Mouse (Mus musculus) hindbrain, embryonic 13.5 days (tissue): ENCODE measurements around the gene Ldlr. TPM values are rescaled to one million over a fixed set of nuclear protein-coding genes. Genes with fewer than 3 reads are reported as not detected.
A peak's percentile ranks its signal among the peaks of the same experiment; 100 is the strongest.

Experiments used
- ATAC-seq: fragments of 200-750 bp; cut with Nextera tagmentation; 2 replicates; pipeline ENCODE4 v1.8.0; 2017; ENCODE audit warnings: moderate TSS enrichment; ENCODE audit not compliant: low FRiP score
- H3K27ac ChIP-seq: fragments of 300-500 bp; sonication (generic); 2 replicates; pipeline ENCODE4 v1.5.1; 2015; ENCODE audit warnings: inconsistent platforms, mild to moderate bottlenecking, moderate library complexity
- H3K27me3 ChIP-seq: fragments of 300-500 bp; sonication (generic); 2 replicates; pipeline ENCODE4 v1.6.1; 2015; ENCODE audit warnings: mild to moderate bottlenecking, inconsistent platforms
- H3K36me3 ChIP-seq: fragments of 300-500 bp; sonication (generic); 2 replicates; pipeline ENCODE4 v1.6.1; 2015; ENCODE audit warnings: mild to moderate bottlenecking, inconsistent platforms
- H3K4me1 ChIP-seq: fragments of 300-500 bp; sonication (generic); replicated peaks from 2 replicates; pipeline ENCODE4 v1.6.1; 2015; ENCODE audit warnings: inconsistent platforms
- H3K4me2 ChIP-seq: fragments of 300-500 bp; sonication (generic); 2 replicates; pipeline ENCODE4 v1.6.1; 2015; ENCODE audit warnings: inconsistent platforms, mild to moderate bottlenecking, moderate library complexity
- H3K4me3 ChIP-seq: fragments of 300-500 bp; sonication (generic); 2 replicates; pipeline ENCODE4 v1.5.1; 2015; ENCODE audit warnings: mild to moderate bottlenecking, inconsistent platforms
- H3K9ac ChIP-seq: fragments of 300-500 bp; sonication (generic); 2 replicates; pipeline ENCODE4 v1.6.1; 2015; ENCODE audit warnings: mild to moderate bottlenecking, inconsistent platforms
- H3K9me3 ChIP-seq: fragments of 300-500 bp; sonication (generic); 2 replicates; pipeline ENCODE4 v1.6.1; 2016; ENCODE audit warnings: inconsistent platforms
- WGBS: fragments of 180-500 bp; shearing (Covaris S2); methylation state at CpG from one replicate; pipeline ENCODE4 v1.1.7; 2015; 5-methylcytosine and 5-hydroxymethylcytosine counted together
- polyA plus RNA-seq: library from polyadenylated mRNA; unstranded; fragments of >200 nt; fragmentation: Nextera tagmentation; extraction: Ambion mirVana; gene quantifications from 2 replicates; pipeline ENCODE4 v1.2.1, GENCODE M21; 2015

Gene Ldlr
- polyA plus RNA-seq, 1 experiment from 2014 or later, result 12.4 TPM

DNA sequence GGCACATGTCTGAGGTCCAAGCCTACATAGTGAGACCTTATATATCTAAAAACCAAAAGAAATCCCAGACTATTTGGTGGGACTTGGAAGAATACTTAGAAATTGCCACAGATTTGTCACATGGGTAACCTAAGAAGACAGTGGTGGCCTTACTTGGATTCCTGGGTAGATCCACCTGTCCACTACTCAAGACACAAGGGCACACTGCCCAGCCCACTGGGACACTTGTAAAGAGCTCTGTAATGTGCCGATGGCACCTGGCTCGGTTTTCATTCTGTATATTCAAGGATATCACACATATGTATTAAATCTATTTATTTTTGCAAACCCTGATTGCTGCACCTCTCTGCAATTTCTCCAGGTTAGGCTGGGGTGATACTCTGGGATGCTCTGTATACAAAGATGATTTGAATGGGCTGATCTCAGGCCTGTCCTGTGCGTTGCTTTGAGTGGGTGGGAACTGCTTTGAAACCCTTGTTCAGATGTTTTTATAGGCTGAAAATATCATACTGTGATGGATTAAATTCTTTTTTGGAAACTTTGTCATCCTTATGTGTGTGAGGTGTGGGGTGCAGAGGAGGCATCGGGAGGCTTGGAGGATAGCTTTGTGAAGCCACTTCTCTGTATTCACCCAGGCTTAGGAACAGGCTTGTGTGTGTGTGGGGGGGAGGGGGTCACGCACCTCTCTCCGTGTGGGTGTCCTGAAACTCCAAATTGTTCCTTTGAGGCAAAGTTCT is 26.3 kb downstream of the Ldlr start:
- 85% methylated on average over 6 of the region's 6 CpGs for WGBS
- H3K4me3 ChIP-seq, result no peak overlapping the region
- no peak overlapping the region for H3K4me2 ChIP-seq
- peaks cover 53% of the 10 kb centered on the region for H3K36me3 ChIP-seq
- H3K4me1 ChIP-seq, result 0 out of 2 replicates have a peak, but pooled peaks cover 5% of the 10 kb centered on the region
- no peaks in the 10 kb centered on the region for H3K27me3 ChIP-seq
- H3K9me3 ChIP-seq, result no peaks in the 10 kb centered on the region
- no peak overlapping the region for H3K27ac ChIP-seq
- ATAC-seq, result no peak
- no peak overlapping the region for H3K9ac ChIP-seq

- H3K9me3 ChIP-seq, result no peaks in the 10 kb centered on the region
- 0 out of 2 replicates have a peak, but pooled peaks cover 5% of the 10 kb centered on the region for H3K4me1 ChIP-seq
- H3K4me2 ChIP-seq, result no peak overlapping the region
- ATAC-seq, result no peak
- H3K36me3 ChIP-seq, result peaks cover 45% of the 10 kb centered on the region
- no peaks in the 10 kb centered on the region for H3K27me3 ChIP-seq
- H3K27ac ChIP-seq, result no peak overlapping the region
- WGBS, result 81% methylated on average over 3 of the region's 3 CpGs
- H3K9ac ChIP-seq, result no peak overlapping the region
- H3K4me3 ChIP-seq, result no peak overlapping the region
Observed at GRCm38 (mm10) chr9:21750370-21750769, 27.1 kb downstream of the Ldlr start.

- Histone ChIP-seq H3K4me3 (no peak overlapping the region), H3K4me2 (no peak overlapping the region), H3K9me3 (no peaks in the 10 kb centered on the region), H3K9ac (no peak overlapping the region), H3K36me3 (peaks cover 35% of the 10 kb centered on the region), H3K27ac (0 out of 2 replicates have a peak overlapping the region, but pooled peaks have one; percentile 35), H3K4me1 (0 out of 2 replicates have a peak, but pooled peaks cover 5% of the 10 kb centered on the region), H3K27me3 (no peaks in the 10 kb centered on the region)
- no peak for ATAC-seq
- WGBS, result 67% methylated on average over 6 of the region's 6 CpGs
Observed at GRCm38 (mm10) chr9:21751347-21751746, 28.1 kb downstream of the Ldlr start.

DNA sequence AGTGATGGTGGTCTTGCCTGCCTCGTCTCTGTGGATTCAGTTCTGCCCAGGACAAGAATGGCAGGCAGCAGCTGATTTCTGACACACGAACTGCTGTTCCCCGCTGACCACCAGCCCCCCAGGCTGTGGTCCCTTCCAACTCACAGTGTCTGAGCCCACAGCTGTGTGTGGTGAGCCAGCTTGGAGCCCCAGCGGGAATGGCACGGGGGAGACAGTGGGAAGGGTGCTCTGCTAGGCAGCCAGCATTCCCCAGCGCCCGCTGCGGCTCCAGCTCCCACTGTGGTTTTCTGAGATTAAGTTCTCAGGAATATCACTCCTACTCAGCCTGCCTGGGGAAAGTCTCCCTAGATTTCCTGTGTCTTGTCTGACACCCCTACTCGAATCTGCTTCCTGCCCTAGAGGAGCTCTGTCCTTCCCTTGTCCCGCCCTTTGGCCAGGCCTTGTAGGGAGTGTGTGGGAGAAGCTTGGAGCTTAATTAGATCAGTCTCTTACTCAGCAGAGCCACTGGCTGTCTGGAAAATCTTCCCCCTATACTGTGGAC is 29.0 kb downstream of the Ldlr start:
- H3K4me3 ChIP-seq, result no peak overlapping the region
- H3K27ac ChIP-seq, result 0 out of 2 replicates have a peak overlapping the region, but pooled peaks have one; percentile 23
- H3K9ac ChIP-seq, result no peak overlapping the region
- WGBS, result 61% methylated on average over 10 of the region's 10 CpGs
- H3K27me3 ChIP-seq, result no peaks in the 10 kb centered on the region
- peaks cover 25% of the 10 kb centered on the region for H3K36me3 ChIP-seq
- no peak for ATAC-seq
- no peak overlapping the region for H3K4me2 ChIP-seq
- H3K4me1 ChIP-seq, result 0 out of 2 replicates have a peak, but pooled peaks cover 5% of the 10 kb centered on the region
- no peaks in the 10 kb centered on the region for H3K9me3 ChIP-seq

DNA sequence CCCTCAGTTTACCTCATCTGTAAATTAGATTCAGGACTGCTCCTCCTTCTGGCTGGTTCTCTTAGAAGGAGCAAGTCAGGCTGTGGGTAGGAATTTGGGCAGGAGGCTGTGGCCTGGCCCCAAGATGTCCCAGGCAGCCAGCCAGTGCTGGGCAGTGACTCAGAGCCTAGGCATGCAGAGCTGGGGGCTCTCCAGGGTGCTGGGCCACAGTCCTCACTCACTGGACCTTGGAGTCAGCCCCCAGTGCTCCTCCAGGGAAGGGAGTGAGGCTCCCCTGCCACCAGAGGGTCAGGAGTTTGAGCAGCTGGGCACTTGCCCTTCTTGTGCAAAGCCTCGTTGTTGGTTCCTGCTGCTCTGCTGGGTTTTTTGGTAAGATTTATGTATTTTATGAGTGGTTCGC is 30.7 kb downstream of the Ldlr start:
- H3K9me3 ChIP-seq, result no peaks in the 10 kb centered on the region
- no peaks in the 10 kb centered on the region for H3K27me3 ChIP-seq
- 79% methylated on average over 2 of the region's 2 CpGs for WGBS
- H3K4me3 ChIP-seq, result no peak overlapping the region
- H3K9ac ChIP-seq, result no peak overlapping the region
- no peak overlapping the region for H3K4me2 ChIP-seq
- H3K36me3 ChIP-seq, result peaks cover 9% of the 10 kb centered on the region
- no peak overlapping the region for H3K27ac ChIP-seq
- H3K4me1 ChIP-seq, result 0 out of 2 replicates have a peak, but pooled peaks cover 9% of the 10 kb centered on the region
- no peak for ATAC-seq

DNA sequence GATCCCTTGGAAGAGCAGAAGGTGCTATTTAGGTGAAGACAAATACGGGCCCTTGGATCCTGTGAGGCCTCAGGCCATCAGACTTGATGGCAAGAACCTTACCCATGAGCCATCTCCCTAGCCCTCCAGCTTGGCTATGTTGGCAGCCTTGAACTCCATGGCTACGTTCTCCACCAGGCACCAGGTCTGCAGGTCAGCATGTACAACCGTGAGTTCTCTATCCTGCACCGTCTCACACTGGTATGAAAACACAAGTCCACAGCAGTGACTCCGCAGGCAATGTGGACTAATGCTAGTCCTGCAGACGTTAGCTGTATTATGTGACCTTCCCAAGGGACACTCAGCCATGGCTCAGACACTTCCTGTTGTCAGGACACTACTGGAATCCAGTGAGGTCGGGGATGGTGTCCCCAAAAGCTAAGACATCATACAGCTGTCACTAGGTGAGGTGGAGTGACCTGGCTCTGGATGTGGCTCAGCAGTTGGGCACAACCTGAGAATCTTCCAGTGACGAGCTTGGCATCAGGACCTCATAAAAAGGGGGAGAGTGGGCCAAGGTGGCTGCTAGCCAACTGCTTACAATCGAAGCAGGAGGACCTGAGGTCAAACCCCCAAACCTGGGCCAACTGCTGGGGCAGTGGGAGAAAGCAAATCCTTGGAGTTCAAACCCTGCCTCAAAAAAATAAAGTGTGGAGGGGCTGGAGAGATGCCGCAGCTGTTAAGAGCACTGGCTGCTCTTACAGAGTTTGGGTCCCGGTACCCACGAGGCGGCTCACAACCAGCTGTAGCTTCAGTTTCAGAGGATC is 31.4 kb downstream of the Ldlr start:
- Histone ChIP-seq H3K9ac (no peak overlapping the region), H3K27ac (no peak overlapping the region), H3K4me3 (no peak overlapping the region), H3K36me3 (peaks cover 1% of the 10 kb centered on the region; the same call in 1 of the 2 replicates), H3K4me2 (no peak overlapping the region), H3K27me3 (no peaks in the 10 kb centered on the region), H3K9me3 (no peaks in the 10 kb centered on the region), H3K4me1 (peaks cover 16% of the 10 kb centered on the region)
- WGBS, result 71% methylated on average over 13 of the region's 13 CpGs
- ATAC-seq, result no peak

DNA sequence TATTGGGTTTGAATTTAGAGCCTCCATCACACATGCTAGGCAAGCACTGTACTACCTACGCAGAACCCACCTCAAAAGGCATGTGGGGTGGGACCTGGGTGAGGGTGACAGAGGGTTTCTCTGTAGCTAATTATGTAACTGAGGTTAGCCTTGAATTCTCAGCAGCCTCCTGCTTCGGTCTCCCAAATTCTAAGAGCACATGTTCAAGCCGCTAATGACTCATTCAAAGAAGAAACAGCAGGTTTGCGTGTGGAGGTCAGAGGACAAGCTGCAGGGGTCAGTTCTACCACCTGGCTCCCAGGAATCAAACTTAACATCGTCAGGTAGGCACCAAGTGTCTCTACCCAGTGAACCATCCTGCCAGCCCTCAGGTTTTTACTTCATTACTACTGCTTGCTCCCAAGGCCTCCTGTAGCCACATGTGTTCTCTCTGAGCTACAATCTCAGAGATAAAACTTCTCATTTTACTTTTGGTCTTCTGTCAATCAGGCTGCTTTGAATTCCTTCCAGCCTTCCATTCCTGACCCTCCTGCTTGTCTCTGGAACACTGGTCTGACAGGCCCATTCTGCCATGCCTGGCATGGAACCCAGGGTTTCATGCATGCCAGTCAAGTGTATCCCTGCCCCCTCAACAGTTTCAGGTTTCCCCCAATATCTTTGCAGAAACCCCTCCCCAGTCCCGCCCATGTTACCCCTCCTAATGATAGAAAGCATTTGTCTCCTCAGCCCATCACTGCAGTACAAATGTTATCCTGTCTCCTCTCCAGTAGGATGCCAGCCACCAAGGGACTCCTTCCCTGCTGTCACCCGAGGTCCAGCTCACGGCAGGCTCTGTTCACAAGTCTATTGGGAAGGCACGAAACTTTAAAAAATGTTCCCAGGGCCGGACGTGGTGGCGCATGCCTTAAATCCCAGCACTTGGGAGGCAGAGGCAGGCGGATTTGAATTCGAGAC is 35.6 kb downstream of the Ldlr start:
- Histone ChIP-seq H3K36me3 (no peaks in the 10 kb centered on the region), H3K4me1 (peaks cover 14% of the 10 kb centered on the region), H3K27ac (no peak overlapping the region), H3K4me2 (peak overlapping the region; percentile 90), H3K9me3 (no peaks in the 10 kb centered on the region), H3K4me3 (peak overlapping the region; percentile 70), H3K9ac (no peak overlapping the region), H3K27me3 (no peaks in the 10 kb centered on the region)
- WGBS, result 64% methylated on average over 14 of the region's 14 CpGs
- ATAC-seq, result no peak

- Histone ChIP-seq H3K9me3 (no peaks in the 10 kb centered on the region), H3K36me3 (no peaks in the 10 kb centered on the region), H3K4me1 (peaks cover 14% of the 10 kb centered on the region), H3K27ac (peak overlapping the region; percentile 12; the same call in 1 of the 2 replicates), H3K27me3 (no peaks in the 10 kb centered on the region), H3K4me3 (peak overlapping the region; percentile 70), H3K4me2 (peak overlapping the region; percentile 90), H3K9ac (peak overlapping the region; percentile 68)
- ATAC-seq, result peak; percentile 38
- WGBS, result under 1% methylated on average over 20 of the region's 20 CpGs
Observed at GRCm38 (mm10) chr9:21759718-21760117, 36.4 kb downstream of the Ldlr start.

DNA sequence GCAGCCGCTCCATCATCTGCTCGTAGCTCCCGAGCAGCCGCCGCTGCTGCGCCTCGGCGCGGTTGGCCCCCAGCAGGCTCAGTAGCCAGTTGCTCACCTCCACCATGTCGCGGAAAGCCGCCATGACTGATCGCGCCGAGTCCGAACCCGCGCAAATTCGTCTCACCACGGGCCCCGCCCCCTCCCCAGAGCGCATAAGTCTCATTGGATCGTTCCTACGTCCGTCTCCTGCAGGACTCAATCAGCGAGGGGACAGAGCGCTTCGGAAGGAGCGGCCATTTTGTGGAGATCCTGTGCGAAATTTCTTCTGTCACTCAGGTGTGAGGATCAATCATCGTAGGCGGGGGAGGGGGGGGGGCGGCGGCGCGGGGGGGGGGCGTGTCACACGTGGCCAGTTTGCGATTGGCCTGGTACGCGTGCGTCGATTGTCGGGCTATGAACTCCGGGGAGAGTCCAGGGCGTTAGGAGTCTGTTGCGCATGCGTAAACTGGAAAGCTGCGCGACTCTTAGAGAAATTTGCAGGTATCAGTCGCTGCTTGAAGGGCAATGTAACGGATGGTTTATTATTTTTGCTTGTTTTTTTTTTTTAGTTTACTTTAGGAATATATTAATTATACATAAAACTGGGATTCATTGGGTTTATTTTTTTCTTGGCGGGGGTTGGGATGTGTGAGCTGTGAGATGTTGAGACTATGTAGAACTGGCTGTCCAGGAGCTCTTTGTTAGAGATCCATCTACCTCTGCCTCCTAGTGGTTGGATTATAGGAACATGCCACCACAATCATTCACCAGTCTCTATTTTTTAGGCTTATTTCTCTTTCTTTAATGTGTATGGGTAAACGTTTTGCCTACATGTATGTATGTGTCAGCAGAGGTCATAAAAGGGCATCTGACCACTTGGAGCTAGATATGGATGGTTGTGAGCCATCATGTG is 37.1 kb downstream of the Ldlr start, which contains the start of gene Spc24:
TSS of gene Spc24 (minus strand) at position 149 of the 934 bp plus-strand sequence.
- WGBS, result under 1% methylated on average over 52 of the region's 54 CpGs
- peaks cover 14% of the 10 kb centered on the region for H3K4me1 ChIP-seq
- no peaks in the 10 kb centered on the region for H3K9me3 ChIP-seq

GRCm38 (mm10) chr9:21762135-21762534 is 38.9 kb downstream of the Ldlr start:
- Histone ChIP-seq H3K9ac (no peak overlapping the region), H3K27ac (no peak overlapping the region), H3K4me3 (no peak overlapping the region), H3K36me3 (no peaks in the 10 kb centered on the region), H3K27me3 (no peaks in the 10 kb centered on the region), H3K4me1 (peaks cover 14% of the 10 kb centered on the region), H3K4me2 (no peak overlapping the region), H3K9me3 (no peaks in the 10 kb centered on the region)
- ATAC-seq, result no peak

More for the DNA sequence above, 37.1 kb downstream of the Ldlr start, which contains the start of gene Spc24:
- H3K36me3 ChIP-seq, result no peaks in the 10 kb centered on the region
- H3K27ac ChIP-seq, result peak within 1 kb of the TSS; percentile 83
- ATAC-seq, result peak; percentile 98
- H3K4me3 ChIP-seq, result peak within 1 kb of the TSS; percentile 70
- peak within 1 kb of the TSS; percentile 68 for H3K9ac ChIP-seq
- no peaks in the 10 kb centered on the region for H3K27me3 ChIP-seq
- peak within 1 kb of the TSS; percentile 90 for H3K4me2 ChIP-seq
